In genomic region chr12:86772551-86772950, GRCm38 (mm10) we compare ENCODE assay signal across 20 mouse cellular contexts. TPM values are rescaled to one million over a fixed set of nuclear protein-coding genes. Genes with fewer than 3 reads are reported as not detected.
DNase-seq lines count a peak whose midpoint lies in the region; ATAC-seq and TF ChIP-seq lines count a peak whose summit lies in the region.
"Had no signal": no experiment of that assay in that cellular context is flagged by ENCODE, and none has a peak within 500 bp of the region (broad histone marks: within the 10 kb centered on the region; RNA-seq: fewer than 3 reads in every experiment).

No protein-coding gene starts in this region.

- no peaks in the 10 kb centered on the region for H3K36me3 ChIP-seq in hindbrain, embryonic 10.5 days
- no peaks in the 10 kb centered on the region for H3K36me3 ChIP-seq in hindbrain, embryonic 11.5 days (ENCODE audit: control insufficient read depth, insufficient read depth, low read length)
- no peaks in the 10 kb centered on the region for H3K36me3 ChIP-seq in forebrain, postnatal 0 days (ENCODE audit: insufficient read depth)
- no peaks in the 10 kb centered on the region for H3K36me3 ChIP-seq in midbrain, embryonic 11.5 days (ENCODE audit: control insufficient read depth, insufficient read depth, low read length)
- H3K36me3 ChIP-seq in neural tube, embryonic 15.5 days: no peaks in the 10 kb centered on the region
- H3K36me3 ChIP-seq: embryonic facial prominence, embryonic 10.5 days; heart, embryonic 13.5 days; limb, embryonic 12.5 days; liver, embryonic 13.5 days; lung, embryonic 15.5 days had no signal

- peaks cover 42% of the 10 kb centered on the region for H3K4me1 ChIP-seq in hindbrain, embryonic 10.5 days (replicated peaks)
- H3K4me1 ChIP-seq in hindbrain, embryonic 11.5 days (replicated peaks; ENCODE audit: control insufficient read depth, insufficient read depth, low read length): no peaks in the 10 kb centered on the region; the same call in 1 of the 2 replicates
- 0 out of 2 replicates have a peak, but pooled peaks cover 5% of the 10 kb centered on the region for H3K4me1 ChIP-seq in forebrain, postnatal 0 days (ENCODE audit: insufficient read depth)
- H3K4me1 ChIP-seq in midbrain, embryonic 11.5 days (ENCODE audit: control insufficient read depth, insufficient read depth, low read length): peaks cover 20% of the 10 kb centered on the region
- H3K4me1 ChIP-seq in neural tube, embryonic 15.5 days: peaks cover 27% of the 10 kb centered on the region
- H3K4me1 ChIP-seq: liver, embryonic 13.5 days had no signal

- 38% methylated on average over 3 of the region's 3 CpGs for WGBS in hindbrain, embryonic 10.5 days
- WGBS in hindbrain, embryonic 11.5 days: 28% methylated on average over 3 of the region's 3 CpGs
- WGBS in forebrain, postnatal 0 days: 8% methylated on average over 3 of the region's 3 CpGs
- 46% methylated on average over 3 of the region's 3 CpGs for WGBS in midbrain, embryonic 11.5 days
- WGBS in neural tube, embryonic 15.5 days: 14% methylated on average over 3 of the region's 3 CpGs

- H3K9me3 ChIP-seq in hindbrain, embryonic 10.5 days: no peaks in the 10 kb centered on the region
- H3K9me3 ChIP-seq in hindbrain, embryonic 11.5 days (ENCODE audit: control insufficient read depth, low read length): no peaks in the 10 kb centered on the region
- no peaks in the 10 kb centered on the region for H3K9me3 ChIP-seq in forebrain, postnatal 0 days (ENCODE audit: low read length)
- no peaks in the 10 kb centered on the region for H3K9me3 ChIP-seq in midbrain, embryonic 11.5 days (ENCODE audit: control insufficient read depth, low read length)
- H3K9me3 ChIP-seq in neural tube, embryonic 15.5 days (replicated peaks): no peaks in the 10 kb centered on the region
- H3K9me3 ChIP-seq: embryonic facial prominence, embryonic 10.5 days; heart, embryonic 13.5 days; limb, embryonic 12.5 days; liver, embryonic 13.5 days; lung, embryonic 15.5 days had no signal

- H3K4me3 ChIP-seq in hindbrain, embryonic 10.5 days: no peak overlapping the region
- H3K4me3 ChIP-seq in hindbrain, embryonic 11.5 days (ENCODE audit: low read depth, low read length): no peak overlapping the region
- no peak overlapping the region for H3K4me3 ChIP-seq in forebrain, postnatal 0 days (ENCODE audit: low read depth, low read length)
- no peak overlapping the region for H3K4me3 ChIP-seq in midbrain, embryonic 11.5 days (ENCODE audit: low read depth, low read length)
- no peak overlapping the region for H3K4me3 ChIP-seq in neural tube, embryonic 15.5 days (replicated peaks)
- H3K4me3 ChIP-seq: heart, embryonic 13.5 days; layer of hippocampus, adult 2 months; limb, embryonic 12.5 days; liver, embryonic 13.5 days; lung, embryonic 15.5 days had no signal

- ATAC-seq in hindbrain, embryonic 11.5 days (ENCODE audit: low FRiP score): no peak
- peak; percentile 68 for ATAC-seq in forebrain, postnatal 0 days
- no peak for ATAC-seq in midbrain, embryonic 11.5 days (ENCODE audit: low FRiP score)
- ATAC-seq in neural tube, embryonic 15.5 days (ENCODE audit: low FRiP score): no peak

- no peak for TF ChIP-seq CTCF in forebrain, postnatal 0 days (IDR thresholded peaks at IDR 0.05; ENCODE audit: low read depth)

- DNase-seq in hindbrain, embryonic 10.5 days (ENCODE audit: low spot score): no peak
- DNase-seq in hindbrain, embryonic 11.5 days (ENCODE audit: low spot score): no peak
- peak; percentile 50 for DNase-seq in forebrain, postnatal 0 days
- peak; percentile 87 for DNase-seq in midbrain, embryonic 11.5 days (ENCODE audit: low spot score, missing footprints)
- no peak for DNase-seq in urinary bladder, adult 18-20 months (ENCODE audit: low spot score in 2 of 2)
- DNase-seq in thymus, postnatal 36 days: no peak
- DNase-seq in right cerebral cortex, adult 18-20 months: no peak

- peak overlapping the region; percentile 56; the same call in 1 of the 2 replicates for H3K27ac ChIP-seq in hindbrain, embryonic 10.5 days
- no peak overlapping the region for H3K27ac ChIP-seq in hindbrain, embryonic 11.5 days (ENCODE audit: low read depth, low read length)
- peak overlapping the region; percentile 72 for H3K27ac ChIP-seq in forebrain, postnatal 0 days (ENCODE audit: low read depth, low read length)
- no peak overlapping the region; the same call in 1 of the 2 replicates for H3K27ac ChIP-seq in midbrain, embryonic 11.5 days (ENCODE audit: low read depth, low read length)
- H3K27ac ChIP-seq in neural tube, embryonic 15.5 days (replicated peaks): peak overlapping the region; percentile 64
- H3K27ac ChIP-seq: heart, embryonic 13.5 days; kidney, postnatal 0 days; layer of hippocampus, adult 2 months; limb, embryonic 12.5 days; liver, embryonic 13.5 days; lung, embryonic 15.5 days; macrophage had no signal

- peaks cover 6% of the 10 kb centered on the region; the same call in 1 of the 2 replicates for H3K27me3 ChIP-seq in hindbrain, embryonic 10.5 days (ENCODE audit: insufficient read depth, poor library complexity, severe bottlenecking)
- peaks cover 2% of the 10 kb centered on the region; the same call in 1 of the 2 replicates for H3K27me3 ChIP-seq in hindbrain, embryonic 11.5 days (ENCODE audit: control insufficient read depth, insufficient read depth, low read length)
- H3K27me3 ChIP-seq in forebrain, postnatal 0 days (ENCODE audit: insufficient read depth, low read length): no peaks in the 10 kb centered on the region
- H3K27me3 ChIP-seq in midbrain, embryonic 11.5 days (ENCODE audit: control insufficient read depth, insufficient read depth, low read length): no peaks in the 10 kb centered on the region
- no peaks in the 10 kb centered on the region for H3K27me3 ChIP-seq in neural tube, embryonic 15.5 days (replicated peaks)
- H3K27me3 ChIP-seq: heart, embryonic 13.5 days; limb, embryonic 12.5 days; liver, embryonic 13.5 days; lung, embryonic 15.5 days had no signal

- H3K4me2 ChIP-seq in hindbrain, embryonic 11.5 days (replicated peaks; ENCODE audit: low read depth, low read length): no peak overlapping the region
- 0 out of 2 replicates have a peak overlapping the region, but pooled peaks have one; percentile 5 for H3K4me2 ChIP-seq in forebrain, postnatal 0 days (ENCODE audit: low read depth)
- no peak overlapping the region for H3K4me2 ChIP-seq in midbrain, embryonic 11.5 days
- H3K4me2 ChIP-seq in neural tube, embryonic 15.5 days: no peak overlapping the region
- H3K4me2 ChIP-seq: heart, embryonic 13.5 days; liver, embryonic 13.5 days; lung, embryonic 15.5 days had no signal

- no peak overlapping the region for H3K9ac ChIP-seq in hindbrain, embryonic 11.5 days (ENCODE audit: low read depth, low read length)
- 0 out of 2 replicates have a peak overlapping the region, but pooled peaks have one; percentile 19 for H3K9ac ChIP-seq in forebrain, postnatal 0 days
- H3K9ac ChIP-seq in midbrain, embryonic 11.5 days (ENCODE audit: low read length): no peak overlapping the region
- no peak overlapping the region for H3K9ac ChIP-seq in neural tube, embryonic 15.5 days (replicated peaks)
- H3K9ac ChIP-seq: heart, embryonic 13.5 days; limb, embryonic 12.5 days; liver, embryonic 13.5 days; lung, embryonic 15.5 days had no signal

RNA-seq across cellular contexts. Expression of gene Lrrc74a, which starts 38.4 kb away (rescaled TPM):
- polyA plus RNA-seq in hindbrain, embryonic 10.5 days (2016; fragmentation: Nextera tagmentation; extraction: Ambion mirVana): not detected in 2 replicates
- polyA plus RNA-seq in hindbrain, embryonic 11.5 days (2014; fragmentation: Nextera tagmentation; extraction: Ambion mirVana): not detected in 2 replicates
- total RNA-seq in forebrain, postnatal 0 days (2014; rRNA removed): not detected in 2 replicates
- polyA plus RNA-seq in forebrain, postnatal 0 days (2015; fragmentation: Nextera tagmentation; extraction: Ambion mirVana): not detected in 2 replicates
- polyA plus RNA-seq in midbrain, embryonic 11.5 days (2014; fragmentation: Nextera tagmentation; extraction: Ambion mirVana): not detected in 2 replicates
- polyA plus RNA-seq in neural tube, embryonic 15.5 days (2015; fragmentation: Nextera tagmentation; extraction: Ambion mirVana): not detected in 2 replicates
- total RNA-seq: adrenal gland, adult 8-10 months; granulocyte monocyte progenitor cell, adult 5-6 weeks; heart, postnatal 36 days; layer of hippocampus, adult 2 months had no signal
- polyA plus RNA-seq: embryonic facial prominence, embryonic 10.5 days; heart, embryonic 13.5 days; intestine, embryonic 16.5 days; kidney, postnatal 0 days; limb, embryonic 12.5 days; liver, embryonic 13.5 days; lung, embryonic 15.5 days; macrophage had no signal

RNA-seq across cellular contexts. Expression of gene Angel1, which starts 46.3 kb away (rescaled TPM):
- polyA plus RNA-seq in hindbrain, embryonic 10.5 days (2016; fragmentation: Nextera tagmentation; extraction: Ambion mirVana): 14.7 and 14.8 TPM in 2 replicates
- polyA plus RNA-seq in hindbrain, embryonic 11.5 days (2014; fragmentation: Nextera tagmentation; extraction: Ambion mirVana): 8.4 and 11.6 TPM in 2 replicates
- total RNA-seq in forebrain, postnatal 0 days (2014; rRNA removed): 4.5 and 6.5 TPM in 2 replicates
- polyA plus RNA-seq in forebrain, postnatal 0 days (2015; fragmentation: Nextera tagmentation; extraction: Ambion mirVana): 6.2 and 7.1 TPM in 2 replicates
- 12.2 and 12.5 TPM in 2 replicates for polyA plus RNA-seq in midbrain, embryonic 11.5 days (2014; fragmentation: Nextera tagmentation; extraction: Ambion mirVana)
- 11.2 and 11.7 TPM in 2 replicates for polyA plus RNA-seq in neural tube, embryonic 15.5 days (2015; fragmentation: Nextera tagmentation; extraction: Ambion mirVana)

Comparison
In these comparisons a context has a peak if more than half of its experiments do, and no peak if none do; other contexts are left out.
1. H3K27ac ChIP-seq: peak in hindbrain, embryonic 10.5 days (single experiment), forebrain, postnatal 0 days (single experiment) and neural tube, embryonic 15.5 days (single experiment); none in hindbrain, embryonic 11.5 days (single experiment) and midbrain, embryonic 11.5 days (single experiment).
2. DNase-seq: peak in forebrain, postnatal 0 days (single experiment) and midbrain, embryonic 11.5 days (single experiment); none in hindbrain, embryonic 10.5 days (single experiment), hindbrain, embryonic 11.5 days (single experiment), urinary bladder, adult 18-20 months (0 of 2), thymus, postnatal 36 days (0 of 2) and right cerebral cortex, adult 18-20 months (single experiment).